Mouse (Mus musculus) T-helper 17 cell (primary cell): ENCODE measurements at regions not wholly inside any gene's neighbourhood (a gene's known extent, or its start where the extent isn't known, plus 50 kb on each side); places are given as distances from the start of the nearest gene placed in this dataset.

ENCODE experiments used
- in situ Hi-C, 2 experiments: fragments of 300-600 bp; cut with MboI, MseI; formaldehyde crosslinking; loops; 1 replicate in 1 of 2; 2 replicates in 1 of 2; pipeline ENCODE4 v1.15.1; 2025; ENCODE audit warnings: high pct_unique_total_duplicates in 2 of 2

GRCm38 (mm10) chr2:123267036-123267435 lies 502.0 kb downstream of the Sqor start:
- in situ Hi-C loops, result no loop called here

DNA sequence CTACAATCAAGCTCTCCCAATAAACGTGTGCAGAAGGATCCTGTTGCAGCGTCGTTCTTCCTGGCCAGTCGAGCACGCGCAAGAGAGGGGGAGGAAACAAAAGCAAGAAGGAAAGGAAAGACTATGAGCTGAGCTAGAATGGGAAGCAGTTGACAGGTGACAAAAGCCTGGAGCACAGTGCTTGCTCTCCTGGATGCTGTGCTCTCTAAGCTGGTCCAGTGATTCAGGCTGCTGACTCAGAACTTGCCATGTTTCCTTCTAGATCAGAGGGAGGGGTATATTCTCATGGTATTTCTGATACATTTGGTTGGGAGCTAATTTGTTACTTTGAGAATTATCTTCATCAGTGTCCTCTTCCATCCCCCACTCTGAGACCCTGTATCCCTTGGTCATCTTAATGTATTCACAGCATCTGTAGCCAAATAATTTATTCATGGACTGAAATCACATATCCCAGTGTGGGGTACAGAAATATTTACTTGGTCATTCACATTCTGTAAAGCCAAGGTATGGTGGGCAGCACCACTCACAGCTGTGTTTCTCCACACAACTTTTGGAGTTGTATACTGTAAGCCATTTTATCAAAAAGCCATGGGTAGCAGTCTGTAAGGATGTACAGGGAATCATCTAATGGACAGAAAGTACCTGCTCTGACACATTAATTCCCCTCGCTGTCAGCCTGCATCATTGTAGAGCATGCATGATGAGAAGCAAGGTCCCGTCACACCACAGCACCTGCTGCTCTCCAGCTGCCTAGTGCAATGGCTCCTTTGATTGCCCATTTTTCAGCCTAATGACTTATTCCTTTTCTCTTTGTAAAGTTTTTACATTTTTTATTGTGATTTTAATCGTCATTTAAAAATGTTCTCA lies 510.1 kb downstream of the Sqor start:
- in situ Hi-C loops, result no loop called here

GRCm38 (mm10) chr2:123275736-123276330 lies 510.8 kb downstream of the Sqor start:
- in situ Hi-C loops, result no loop called here

- in situ Hi-C loops, result no loop called here
These were observed 546.7 kb downstream of the Sqor start for GRCm38 (mm10) chr2:123311554-123312276.

DNA sequence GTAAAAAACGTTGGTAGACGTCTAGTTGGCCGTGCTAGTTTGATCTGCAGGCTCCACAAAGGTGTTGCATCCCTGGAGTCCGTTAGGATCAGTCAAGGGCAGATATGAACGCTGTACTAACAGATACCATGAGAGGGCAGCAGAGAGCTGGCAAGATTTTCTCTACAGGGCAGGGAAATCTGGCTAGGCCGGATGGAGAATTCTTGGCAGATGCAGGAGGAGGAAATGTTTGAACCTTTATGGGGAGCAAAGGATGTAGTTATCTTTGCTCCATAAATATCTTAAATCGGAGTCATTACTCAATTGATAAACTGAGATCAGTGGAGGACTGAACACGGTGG lies 547.2 kb downstream of the Sqor start:
- in situ Hi-C loops, result no loop called here

GRCm38 (mm10) chr2:123320448-123321097 lies 555.5 kb downstream of the Sqor start:
- in situ Hi-C loops, result loop anchor here in 1 of 2 experiments (10.0 kb wide), 1 partner anchor 1884 kb away; no protein-coding TSS in a partner anchor

DNA sequence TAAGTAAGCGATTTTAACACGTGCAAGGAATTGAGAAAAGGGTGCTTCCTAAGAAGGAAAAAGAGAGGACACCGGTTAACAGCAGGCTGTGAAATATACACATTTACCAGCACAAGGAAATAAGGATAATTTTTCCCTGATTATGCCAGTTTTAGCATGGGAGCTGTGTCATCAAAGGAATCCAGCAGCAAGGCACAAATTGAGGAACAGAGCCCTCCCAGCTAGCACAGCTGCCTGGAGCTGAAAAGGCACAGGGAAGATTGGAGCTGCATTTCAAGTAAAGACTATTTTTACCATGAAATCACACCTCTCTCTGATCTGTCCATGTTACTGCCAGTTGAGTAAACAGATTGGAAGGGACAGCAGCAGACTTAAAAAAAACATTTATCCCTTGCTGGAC lies 558.7 kb downstream of the Sqor start:
- in situ Hi-C loops, result loop anchor here in 1 of 2 experiments (10.0 kb wide), 1 partner anchor 1881 kb away; no protein-coding TSS in a partner anchor

DNA sequence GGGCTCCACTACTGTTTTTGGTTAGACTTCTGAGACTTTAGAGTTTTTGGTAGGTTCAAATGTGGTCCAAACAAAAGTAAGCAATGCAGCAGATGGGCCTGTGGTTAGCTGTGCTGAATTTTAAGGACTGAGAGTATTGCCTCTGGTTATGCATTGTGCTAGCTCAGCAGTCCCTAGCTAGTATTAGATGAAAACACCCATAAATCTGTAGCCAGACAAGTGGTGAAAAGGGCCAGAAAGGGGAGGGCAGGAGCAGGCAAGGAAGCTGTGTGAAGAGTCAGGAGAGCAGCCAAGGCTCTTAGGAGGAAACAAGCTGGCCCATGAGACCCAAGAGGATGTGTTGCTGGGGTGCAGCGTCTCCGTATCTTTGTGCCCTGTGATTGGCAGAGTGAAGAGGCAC lies 559.9 kb downstream of the Sqor start:
- in situ Hi-C loops, result loop anchor here in 1 of 2 experiments (10.0 kb wide), 1 partner anchor 1880 kb away; no protein-coding TSS in a partner anchor

DNA sequence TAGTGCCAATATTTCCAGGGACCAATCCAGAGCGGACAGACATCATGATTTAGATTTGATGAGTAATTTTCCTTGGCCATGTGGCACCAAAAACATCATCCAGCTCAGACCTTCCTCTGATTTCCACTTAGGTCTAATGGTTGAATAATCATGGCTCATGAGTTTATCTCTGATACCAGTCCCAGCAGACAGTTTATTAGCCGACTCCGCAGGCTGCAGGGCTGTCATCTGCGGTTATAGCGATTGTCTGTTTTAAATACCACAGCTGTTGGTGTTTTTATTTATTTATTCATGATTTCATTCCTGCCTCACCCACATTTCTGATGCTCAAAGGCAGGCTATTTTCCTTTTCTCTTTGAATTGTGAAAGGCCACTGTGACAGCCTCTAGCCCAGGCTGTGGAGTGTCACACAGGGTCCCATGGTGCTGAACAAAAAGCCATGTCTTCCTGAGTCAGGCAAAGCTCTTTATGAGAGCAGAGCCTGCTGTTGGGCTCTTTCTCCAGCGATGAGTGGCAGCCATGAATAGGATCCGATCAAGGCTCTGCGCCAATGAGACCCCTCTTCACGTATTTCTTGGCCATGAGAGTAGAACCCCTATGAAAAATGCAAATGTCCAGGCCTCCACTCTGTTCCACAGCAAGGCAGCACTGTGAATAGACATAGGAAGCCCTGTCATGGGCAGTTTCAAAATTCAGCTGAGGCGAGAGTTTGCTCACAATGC lies 584.7 kb downstream of the Sqor start:
- in situ Hi-C loops, result no loop called here

DNA sequence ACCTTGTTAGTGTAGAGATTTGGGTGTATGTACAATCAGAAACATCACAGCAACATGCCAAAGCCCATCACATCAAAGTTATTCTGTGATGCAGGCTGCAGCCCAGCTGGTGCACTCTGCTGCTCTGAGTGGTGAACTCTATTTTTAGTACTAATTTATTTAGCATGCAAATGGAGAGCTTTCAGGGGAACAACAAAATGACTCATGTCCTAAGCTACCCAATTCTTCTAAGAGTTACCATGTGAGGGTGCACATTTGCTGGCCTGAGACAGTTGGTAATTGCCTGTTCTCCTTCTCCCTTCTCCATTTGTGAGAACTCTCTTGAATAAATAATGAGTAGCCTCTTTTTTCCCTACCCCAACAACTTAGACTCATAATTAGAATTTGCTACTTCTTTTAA lies 599.2 kb downstream of the Sqor start:
- in situ Hi-C loops, result no loop called here

- in situ Hi-C loops, result no loop called here
These were observed 601.5 kb downstream of the Sqor start for GRCm38 (mm10) chr2:123366571-123366970.

GRCm38 (mm10) chr2:123385622-123386418 lies 620.8 kb downstream of the Sqor start:
- in situ Hi-C loops, result no loop called here

- in situ Hi-C loops, result no loop called here
These were observed 622.0 kb downstream of the Sqor start for GRCm38 (mm10) chr2:123386773-123387604.

DNA sequence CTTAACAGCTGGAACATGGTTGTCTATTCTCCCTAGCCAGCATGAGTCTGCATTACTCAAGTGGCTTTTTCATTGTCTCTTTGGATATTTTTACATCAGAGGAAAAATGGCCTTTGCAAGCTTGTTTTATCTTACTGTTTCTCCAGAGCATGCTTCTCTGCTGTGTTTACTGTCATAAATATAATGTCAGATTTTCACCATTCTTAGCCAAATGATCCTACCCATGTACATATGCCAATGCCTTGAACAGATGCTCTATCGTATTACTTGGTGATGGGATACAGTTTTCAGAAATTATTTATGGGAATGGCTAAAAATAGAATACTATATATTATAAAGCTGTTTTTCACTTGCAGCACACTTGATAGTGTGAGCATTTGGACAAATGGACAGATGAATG lies 625.9 kb downstream of the Sqor start:
- in situ Hi-C loops, result no loop called here

DNA sequence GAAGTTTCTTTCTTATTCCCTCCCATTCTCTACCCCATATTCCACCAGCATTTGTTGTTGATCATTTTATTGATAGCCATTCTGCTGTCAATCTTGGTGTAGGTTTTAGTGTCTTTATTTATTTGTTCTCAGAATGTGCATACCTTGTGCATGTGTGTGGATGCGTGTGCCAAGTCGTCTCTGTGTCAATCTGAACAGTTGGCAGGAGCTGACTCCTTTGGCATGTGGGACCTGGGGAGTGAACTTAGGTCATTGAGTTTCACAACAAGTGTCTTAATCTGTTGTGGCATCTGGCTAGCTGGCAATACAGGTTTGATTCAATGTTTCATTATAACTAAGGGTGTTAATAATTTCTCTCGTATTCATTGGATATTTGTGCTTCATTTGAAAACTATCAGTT lies 629.3 kb downstream of the Sqor start:
- in situ Hi-C loops, result no loop called here

DNA sequence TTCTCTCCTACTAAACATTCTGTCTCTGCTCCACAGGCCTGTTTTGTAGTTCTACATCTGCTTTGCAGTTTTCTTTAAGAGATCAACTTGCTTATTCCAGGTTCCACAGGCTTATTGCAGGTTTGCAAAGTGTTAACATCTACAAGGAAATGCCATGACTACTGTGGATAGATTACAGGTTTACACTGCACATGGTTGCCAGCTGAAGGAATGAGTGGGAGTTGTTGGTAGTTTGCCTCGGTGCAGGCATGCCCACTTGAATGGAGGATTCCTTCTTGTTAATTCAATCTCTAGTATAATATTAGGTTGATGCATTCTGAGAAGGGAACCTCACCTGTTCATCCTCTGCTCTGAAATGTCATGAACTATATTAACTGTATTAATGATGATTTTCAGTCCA lies 632.5 kb downstream of the Sqor start:
- in situ Hi-C loops, result no loop called here

DNA sequence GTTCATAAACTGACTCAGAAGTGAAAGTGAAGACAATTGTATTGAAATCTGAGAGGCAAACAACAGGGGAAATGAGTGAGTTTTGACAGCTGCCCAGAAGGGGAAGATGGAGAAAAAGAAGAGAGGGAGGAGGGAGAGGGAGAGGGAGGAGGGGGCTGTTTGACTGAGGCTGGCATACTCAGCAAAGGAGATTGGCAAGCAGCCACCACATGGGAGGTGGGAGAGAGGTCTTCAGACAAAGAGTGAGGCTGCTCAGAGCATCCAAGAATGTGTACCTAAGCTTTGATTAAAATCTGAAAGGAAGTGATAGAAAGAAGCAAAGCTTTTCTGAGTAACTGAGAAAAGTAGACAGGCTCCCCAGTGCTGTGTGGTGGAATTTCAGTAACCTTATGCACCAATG lies 636.0 kb downstream of the Sqor start:
- in situ Hi-C loops, result no loop called here

GRCm38 (mm10) chr2:123409075-123409474 lies 644.0 kb downstream of the Sqor start:
- in situ Hi-C loops, result no loop called here

DNA sequence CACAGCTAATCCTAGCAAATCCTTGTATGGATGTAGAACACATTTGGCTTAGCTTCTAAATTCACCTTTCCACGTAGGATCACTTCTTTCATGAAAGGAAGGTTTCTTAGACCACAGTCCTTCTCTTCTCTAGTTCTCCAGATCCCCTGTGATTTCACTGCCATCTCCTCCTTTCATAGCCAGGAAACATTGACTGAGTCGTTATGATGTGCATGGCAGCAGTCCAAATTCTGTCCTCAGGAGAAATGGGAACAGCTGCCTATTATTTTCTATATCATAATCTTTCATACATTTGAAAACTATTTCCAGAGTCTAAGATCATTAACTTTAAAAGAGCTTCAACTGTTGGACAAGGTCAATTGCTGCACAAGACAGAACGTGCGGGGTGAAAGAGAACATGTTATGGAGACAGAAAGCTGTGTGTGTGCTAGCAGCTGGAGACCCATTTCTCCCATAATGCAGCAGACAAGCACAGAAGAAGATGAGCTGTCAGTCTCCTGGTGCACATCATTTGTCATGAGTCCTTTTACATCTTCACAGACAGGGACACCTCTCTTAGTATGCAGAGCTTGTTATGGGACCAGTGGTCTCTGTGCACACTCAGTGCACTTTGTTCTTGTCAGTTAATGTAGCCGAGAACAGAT lies 631.6 kb upstream of the Sema6d start:
- in situ Hi-C loops, result no loop called here
